Mouse (Mus musculus) liver, adult (tissue): ENCODE measurements around the gene Tsr1.

Experiments used
- GATA4 ChIP-seq: IDR thresholded peaks from 2 replicates; pipeline ENCODE4 v1.6.1; 2014; ENCODE audit warnings: mild to moderate bottlenecking, low read length; ENCODE audit not compliant: insufficient replicate concordance

The Tsr1 gene

GRCm38 (mm10) chr11:74883098-74883497 lies 14.8 kb upstream of the Tsr1 start:
- no peak for TF ChIP-seq GATA4

- no peak for TF ChIP-seq GATA4
Measured at GRCm38 (mm10) chr11:74894619-74895018, 3.3 kb upstream of the Tsr1 start.

GRCm38 (mm10) chr11:74895980-74896900 lies 1.6 kb upstream of the Tsr1 start:
- TF ChIP-seq GATA4 = no peak

DNA sequence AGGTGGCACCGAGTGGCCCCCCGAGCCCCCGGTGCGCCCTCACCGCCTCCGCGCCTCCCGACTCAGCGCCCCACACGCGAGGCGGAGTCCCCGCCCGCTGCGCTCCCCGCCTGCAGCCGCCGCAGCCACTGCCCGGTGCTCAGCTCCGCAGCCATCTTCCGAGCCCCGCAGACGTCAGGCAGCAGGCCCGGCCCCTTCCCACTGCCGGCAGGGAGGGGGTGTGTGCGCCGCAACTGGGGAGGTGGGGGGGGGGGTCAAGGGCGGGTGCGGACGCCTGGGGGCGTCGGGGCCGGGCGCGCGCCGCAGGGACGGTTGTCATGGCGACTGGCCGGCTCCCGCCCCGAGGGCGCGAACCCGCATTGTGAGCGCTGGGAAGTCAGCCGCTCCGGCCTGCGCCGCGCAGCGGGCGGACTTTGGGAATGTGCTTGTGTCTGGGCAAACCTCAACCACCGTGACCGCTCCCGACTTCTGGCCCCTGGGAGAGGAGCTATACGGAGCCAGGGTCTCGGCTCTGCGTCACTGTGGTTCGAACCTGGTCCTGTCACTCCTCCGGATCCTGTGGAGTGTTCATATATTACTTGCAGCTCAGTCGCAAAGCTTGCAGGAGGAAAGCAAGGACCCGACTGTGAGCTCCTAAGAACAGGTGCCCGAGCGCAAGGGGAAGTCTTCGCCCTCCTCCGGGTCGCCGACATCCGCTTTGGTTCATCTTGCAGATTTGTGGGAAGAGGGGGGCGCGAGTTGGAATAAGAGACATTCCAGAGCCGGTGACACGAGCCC lies 782 bp upstream of the Tsr1 start, which contains the start of gene Sgsm2:
TSS of gene Sgsm2 (minus strand) at position 160 of the 777 bp plus-strand sequence.
- no peak for TF ChIP-seq GATA4

- no peak for TF ChIP-seq GATA4
Measured at GRCm38 (mm10) chr11:74898517-74898827, 601 bp downstream of the Tsr1 start.

DNA sequence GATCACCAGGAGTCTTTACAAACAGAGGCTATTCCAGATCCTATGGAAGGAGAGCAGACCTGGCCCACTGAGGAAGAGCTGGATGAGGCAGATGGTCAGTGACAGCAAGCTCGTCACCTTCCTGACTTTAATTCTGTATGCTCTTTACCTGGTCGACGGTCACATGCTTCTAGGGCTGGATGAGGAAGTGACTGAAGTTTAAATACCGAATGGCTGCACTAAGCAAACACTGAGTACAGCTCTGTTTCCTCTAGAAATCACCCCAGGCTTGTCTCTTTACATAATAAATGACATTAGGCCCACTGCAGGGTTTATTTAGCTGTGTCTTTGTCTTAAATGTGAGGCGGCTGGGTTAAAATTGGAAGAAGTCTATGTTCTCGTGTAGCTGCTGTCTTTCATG lies 3.7 kb downstream of the Tsr1 start:
- TF ChIP-seq GATA4 = no peak

- no peak for TF ChIP-seq GATA4
Measured at GRCm38 (mm10) chr11:74902416-74902815, 4.5 kb downstream of the Tsr1 start.

DNA sequence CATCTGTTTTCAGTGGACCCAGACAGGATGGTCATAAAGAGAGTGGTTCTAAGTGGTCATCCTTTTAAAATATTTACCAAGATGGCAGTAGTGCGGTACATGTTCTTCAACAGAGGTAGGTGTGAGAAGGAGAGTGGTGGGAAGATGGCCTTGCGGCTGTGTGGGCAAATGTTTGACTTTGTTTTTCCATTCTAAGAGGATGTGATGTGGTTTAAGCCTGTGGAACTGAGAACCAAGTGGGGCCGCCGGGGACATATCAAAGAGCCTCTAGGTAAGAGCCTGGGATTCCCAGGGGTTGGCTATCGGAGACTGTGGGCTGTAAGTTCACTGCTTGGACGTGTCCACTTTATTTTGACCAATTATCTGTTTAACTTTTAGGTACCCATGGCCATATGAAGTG lies 10.0 kb downstream of the Tsr1 start:
- no peak for TF ChIP-seq GATA4

GRCm38 (mm10) chr11:74908618-74909399 lies 10.9 kb downstream of the Tsr1 start:
- no peak for TF ChIP-seq GATA4

- no peak for TF ChIP-seq GATA4
Measured at GRCm38 (mm10) chr11:74909978-74910377, 12.1 kb downstream of the Tsr1 start.

DNA sequence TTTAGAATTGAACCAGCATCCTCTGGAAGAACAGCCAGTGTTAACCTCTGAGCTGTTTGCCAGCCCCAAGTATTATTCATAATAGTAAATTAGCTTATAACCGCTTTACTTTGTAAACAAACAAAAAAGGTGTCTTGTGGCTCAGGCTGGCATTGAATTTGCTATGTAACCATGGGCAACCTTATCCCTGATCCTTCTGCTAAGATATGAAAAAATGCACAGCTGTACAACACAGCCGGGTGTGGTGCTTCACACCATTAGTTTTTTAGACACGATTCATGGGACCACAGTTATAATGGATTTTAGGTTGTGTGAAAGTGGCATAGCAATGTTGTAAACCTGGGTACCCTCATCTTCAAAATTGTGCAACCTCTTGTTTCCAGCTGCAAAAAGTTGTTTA lies 14.6 kb downstream of the Tsr1 start:
- no peak for TF ChIP-seq GATA4

GRCm38 (mm10) chr11:74919249-74919648 lies 21.4 kb downstream of the Tsr1 start:
- TF ChIP-seq GATA4 = no peak

DNA sequence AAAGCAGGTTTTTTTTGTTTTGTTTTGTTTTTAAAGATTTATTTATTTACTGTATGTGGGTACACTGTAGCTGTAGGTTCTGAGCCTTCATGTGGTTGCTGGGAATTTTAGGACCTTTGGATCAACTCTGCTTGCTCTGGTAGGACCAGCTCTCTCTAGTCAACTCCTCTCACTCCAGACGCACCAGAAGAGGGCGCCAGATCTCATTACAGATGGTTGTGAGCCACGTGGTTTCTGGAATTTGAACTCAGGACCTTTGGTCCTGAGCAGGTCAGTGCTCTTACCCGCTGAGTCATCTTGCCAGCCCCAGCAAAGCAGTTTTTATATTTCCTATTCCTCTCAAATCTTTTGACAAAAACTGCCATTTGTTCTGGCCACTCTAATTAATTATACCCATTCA lies 26.3 kb downstream of the Tsr1 start:
- TF ChIP-seq GATA4 = no peak

- no peak for TF ChIP-seq GATA4
Measured at GRCm38 (mm10) chr11:74925577-74926387, 27.9 kb downstream of the Tsr1 start, which contains the start of the genes Smg6 and Srr. Gene Smg6 (plus strand): TSS chr11:74925823. Gene Srr (minus strand): TSS chr11:74925948.
